Mouse (Mus musculus): ENCODE results near the gene 2010111I01Rik.

DNA sequence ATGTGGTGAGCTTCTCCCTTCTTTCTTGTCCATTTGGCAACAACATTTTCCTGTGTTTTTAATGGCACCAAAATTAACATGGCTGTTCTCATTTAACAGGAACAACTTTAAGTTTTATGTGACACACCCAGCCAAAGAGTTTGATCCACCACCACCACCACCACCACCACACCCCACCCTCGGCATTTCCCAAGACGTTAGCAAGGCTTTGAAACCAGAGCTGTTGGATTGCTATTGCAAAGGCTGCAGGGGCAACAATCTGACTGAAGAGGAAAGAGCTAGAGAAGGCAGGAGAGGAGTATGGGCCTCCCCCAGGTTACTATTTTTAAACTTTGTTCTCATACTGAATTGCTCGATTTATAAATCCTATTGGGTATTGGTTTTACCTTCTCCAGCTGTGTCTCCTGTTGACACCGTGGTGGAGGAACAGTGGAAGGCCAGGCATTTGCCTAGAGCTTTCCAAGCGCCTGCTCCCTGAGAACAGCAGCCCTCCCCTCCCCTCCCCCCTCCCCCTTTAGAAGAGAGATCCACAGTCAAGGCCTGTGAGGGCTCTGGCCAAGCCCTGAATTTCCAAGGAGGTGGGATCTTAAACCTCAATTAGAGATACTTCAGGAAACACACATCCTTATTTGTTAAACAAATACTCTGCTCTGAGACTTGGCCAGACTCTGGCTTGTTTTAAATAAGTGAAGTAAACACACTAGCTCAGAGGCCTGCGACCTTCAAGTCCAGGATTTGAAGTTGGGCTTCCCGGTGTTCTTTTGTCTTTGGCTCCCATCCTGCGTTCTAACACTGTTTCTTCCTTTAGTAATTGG, 129.8 kb downstream of the 2010111I01Rik start:
- TF ChIP-seq CTCF (IDR thresholded peaks at IDR 0.05; ENCODE audit: insufficient read depth, low read depth, low read length) (no peak), POLR2A (IDR thresholded peaks at IDR 0.05; ENCODE audit: insufficient read depth, low read depth, low read length) (no peak)
